Mouse (Mus musculus) liver, embryonic 14.5 days (tissue): ENCODE measurements at regions not wholly inside any gene's neighbourhood (a gene's known extent, or its start where the extent isn't known, plus 50 kb on each side); places are given as distances from the start of the nearest gene placed in this dataset.

Experiments
- ATAC-seq: fragments of 200-750 bp; cut with Nextera tagmentation; 2 replicates; pipeline ENCODE4 v1.8.0; 2017; ENCODE audit warnings: moderate number of reproducible peaks, mild to moderate bottlenecking, moderate library complexity; ENCODE audit not compliant: insufficient read depth
- DNase-seq, 3 experiments: peaks; one replicate each; pipeline ENCODE4 v3.0.0-alpha.2; 2012 to 2013; ENCODE audit warnings: low read depth in 3 of 3, low spot score in 3 of 3
- H3K27ac ChIP-seq: fragments of 300-500 bp; sonication (generic); 2 replicates; pipeline ENCODE4 v1.5.1; 2014; ENCODE audit warnings: moderate library complexity, mild to moderate bottlenecking, control low read depth, inconsistent platforms
- H3K27me3 ChIP-seq: fragments of 300-500 bp; sonication (generic); 2 replicates; pipeline ENCODE4 v1.6.1; 2014; ENCODE audit warnings: mild to moderate bottlenecking, low read length, moderate library complexity; ENCODE audit not compliant: control insufficient read depth, insufficient read depth
- H3K36me3 ChIP-seq: fragments of 300-500 bp; sonication (generic); replicated peaks from 2 replicates; pipeline ENCODE4 v1.6.1; 2014; ENCODE audit warnings: low read depth; ENCODE audit not compliant: control insufficient read depth, insufficient read depth
- H3K4me1 ChIP-seq, 2 experiments: fragments of 200-500 bp in 1 of 2; fragments of 300-500 bp in 1 of 2; sonication (generic) in 1 of 2; replicated peaks; 2 replicates each; pipeline ENCODE4 v1.6.1; 2012 to 2014; ENCODE audit warnings: antibody characterized with exemption in 1 of 2, inconsistent platforms in 1 of 2, low read length in 1 of 2; ENCODE audit not compliant: control insufficient read depth in 2 of 2, insufficient read depth in 2 of 2
- H3K4me2 ChIP-seq: fragments of 300-500 bp; sonication (generic); 2 replicates; pipeline ENCODE4 v1.6.1; 2014; ENCODE audit warnings: low read depth, mild to moderate bottlenecking, control low read depth, moderate library complexity
- H3K4me3 ChIP-seq, 2 experiments: fragments of 200-500 bp in 1 of 2; fragments of 300-500 bp in 1 of 2; sonication (generic) in 1 of 2; 2 replicates each; pipeline ENCODE4 v1.5.1; 2012 to 2014; ENCODE audit warnings: low read depth in 2 of 2, low read length in 2 of 2, mild to moderate bottlenecking in 2 of 2, control low read depth in 1 of 2, inconsistent platforms in 1 of 2, moderate library complexity in 1 of 2; ENCODE audit not compliant: insufficient read depth in 1 of 2
- H3K9ac ChIP-seq: fragments of 300-500 bp; sonication (generic); replicated peaks from 2 replicates; pipeline ENCODE4 v1.6.1; 2014; ENCODE audit warnings: mild to moderate bottlenecking, control low read depth, moderate library complexity
- H3K9me3 ChIP-seq: fragments of 300-500 bp; sonication (generic); 2 replicates; pipeline ENCODE4 v1.6.1; 2016; ENCODE audit warnings: low read length, mixed read lengths; ENCODE audit not compliant: control insufficient read depth
- CTCF ChIP-seq: IDR thresholded peaks from 2 replicates; pipeline ENCODE4 v1.5.1; 2016; ENCODE audit warnings: antibody characterized with exemption, low read depth, control low read depth
- EP300 ChIP-seq: IDR thresholded peaks from 2 replicates; pipeline ENCODE4 v1.6.1; 2016; ENCODE audit warnings: antibody characterized with exemption, low read depth
- WGBS: fragments of 180-500 bp; shearing (Covaris S2); extraction: QIAGEN DNeasy Blood & Tissue Kit; methylation state at CpG from one replicate; pipeline ENCODE4 v1.1.7; 2014; ENCODE audit not compliant: insufficient replicate concordance; 5-methylcytosine and 5-hydroxymethylcytosine counted together

DNA sequence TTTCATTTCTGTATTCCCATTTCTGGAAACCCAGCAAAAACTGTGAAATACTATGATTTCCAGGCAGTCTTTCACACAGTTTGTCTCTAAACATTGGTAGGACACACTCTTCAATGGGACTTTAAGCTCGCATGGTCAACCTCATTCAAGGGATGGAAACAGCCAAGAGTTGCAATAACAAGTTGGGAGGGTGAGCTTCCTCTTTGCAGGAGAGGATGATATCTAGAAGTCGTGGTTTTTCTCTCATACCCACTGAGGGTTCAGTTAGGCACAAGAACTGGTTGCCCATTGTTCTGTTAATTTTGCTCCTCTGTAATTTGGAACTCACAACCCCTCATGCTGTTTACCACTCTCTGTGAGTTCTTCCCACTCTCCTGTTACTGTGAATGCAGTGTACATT lies 290.5 kb downstream of the Satb1 start:
- H3K4me3 ChIP-seq: no peak overlapping the region
- H3K36me3 ChIP-seq: no peaks in the 10 kb centered on the region
- TF ChIP-seq CTCF (no peak), EP300 (no peak)
- 25% methylated on average over 2 of the region's 2 CpGs for WGBS
- no peaks in the 10 kb centered on the region for H3K4me1 ChIP-seq
- no peaks in the 10 kb centered on the region for H3K27me3 ChIP-seq
- H3K9me3 ChIP-seq: no peaks in the 10 kb centered on the region
- no peak for ATAC-seq
- no peak overlapping the region for H3K27ac ChIP-seq
- no peak overlapping the region for H3K4me2 ChIP-seq
- H3K9ac ChIP-seq: no peak overlapping the region
- no peak for DNase-seq

DNA sequence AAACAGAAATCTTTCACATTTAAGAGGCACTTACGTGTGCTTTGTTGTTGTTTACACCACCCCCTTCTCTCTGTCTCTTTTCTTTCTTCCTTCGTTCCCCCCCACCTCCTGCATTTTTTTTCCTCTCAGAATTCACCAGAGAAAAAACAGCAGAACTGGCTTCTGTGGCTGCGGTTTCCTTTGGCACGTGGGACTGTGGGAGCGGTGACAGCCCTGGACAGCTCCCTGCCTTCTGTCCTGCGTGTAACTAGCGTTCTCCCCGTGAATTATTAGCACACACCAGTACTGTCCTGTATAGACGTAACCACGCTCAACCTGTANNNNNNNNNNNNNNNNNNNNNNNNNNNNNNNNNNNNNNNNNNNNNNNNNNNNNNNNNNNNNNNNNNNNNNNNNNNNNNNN lies 298.4 kb downstream of the Satb1 start:
- DNase-seq: no peak
- WGBS: 32% methylated on average over 10 of the region's 10 CpGs
- no peak for TF ChIP-seq CTCF
- no peak for TF ChIP-seq EP300
- no peaks in the 10 kb centered on the region for H3K36me3 ChIP-seq
- no peak overlapping the region for H3K27ac ChIP-seq
- H3K4me3 ChIP-seq: no peak overlapping the region
- H3K4me2 ChIP-seq: no peak overlapping the region
- H3K9me3 ChIP-seq: no peaks in the 10 kb centered on the region
- no peak overlapping the region for H3K9ac ChIP-seq
- H3K4me1 ChIP-seq: no peaks in the 10 kb centered on the region
- ATAC-seq: no peak
- H3K27me3 ChIP-seq: no peaks in the 10 kb centered on the region

DNA sequence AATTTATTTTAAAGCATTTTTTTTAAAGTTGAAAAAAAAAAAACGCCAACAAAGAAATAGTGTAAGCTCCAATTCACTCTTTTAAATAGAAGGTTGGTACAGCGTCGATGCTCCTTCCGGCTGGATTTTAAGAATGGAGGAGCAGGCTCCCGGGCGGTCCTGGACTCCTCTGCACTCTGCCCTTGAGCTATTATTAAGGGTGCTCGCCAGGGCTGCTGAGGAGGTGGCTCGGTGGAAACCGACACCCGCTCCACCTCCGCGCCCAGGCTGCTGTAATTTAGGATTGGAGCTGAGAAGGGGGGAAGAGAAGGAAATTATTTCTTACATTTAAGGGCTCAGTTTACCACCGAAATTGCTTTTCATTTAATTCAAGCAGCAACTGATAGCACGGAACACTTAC lies 298.8 kb downstream of the Satb1 start:
- no peak overlapping the region for H3K4me3 ChIP-seq
- WGBS: 44% methylated on average over 14 of the region's 14 CpGs
- no peaks in the 10 kb centered on the region for H3K36me3 ChIP-seq
- no peaks in the 10 kb centered on the region for H3K4me1 ChIP-seq
- no peaks in the 10 kb centered on the region for H3K9me3 ChIP-seq
- H3K9ac ChIP-seq: no peak overlapping the region
- H3K27ac ChIP-seq: no peak overlapping the region
- H3K27me3 ChIP-seq: no peaks in the 10 kb centered on the region
- no peak for ATAC-seq
- no peak overlapping the region for H3K4me2 ChIP-seq
- DNase-seq: no peak
- TF ChIP-seq CTCF (no peak), EP300 (no peak)

DNA sequence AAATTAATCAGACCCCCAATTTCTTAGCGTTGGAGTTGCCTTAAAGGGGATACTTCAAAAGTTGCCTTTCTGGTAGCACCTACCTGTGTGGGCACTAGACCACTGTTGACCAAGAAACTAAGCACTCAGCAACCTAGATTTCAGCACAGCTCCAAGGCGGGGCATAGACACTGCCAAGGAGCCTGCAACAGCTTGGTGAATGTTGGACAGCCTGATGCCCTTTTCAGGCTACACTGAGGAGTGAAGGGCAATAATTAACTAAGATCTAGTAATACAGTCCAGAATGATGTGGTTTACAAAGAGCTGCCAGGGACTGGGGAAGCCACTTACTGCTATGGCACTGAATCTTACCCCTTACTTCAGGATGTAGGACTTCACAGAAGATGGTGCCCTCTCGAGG lies 304.9 kb downstream of the Satb1 start:
- ATAC-seq (no peak), DNase-seq (no peak)
- TF ChIP-seq CTCF (no peak), EP300 (no peak)
- H3K4me1 ChIP-seq: no peaks in the 10 kb centered on the region
- H3K36me3 ChIP-seq: no peaks in the 10 kb centered on the region
- H3K9ac ChIP-seq: no peak overlapping the region
- no peak overlapping the region for H3K27ac ChIP-seq
- no peaks in the 10 kb centered on the region for H3K9me3 ChIP-seq
- H3K27me3 ChIP-seq: no peaks in the 10 kb centered on the region
- WGBS: 62% methylated on average over 3 of the region's 3 CpGs
- H3K4me3 ChIP-seq: no peak overlapping the region
- H3K4me2 ChIP-seq: no peak overlapping the region

DNA sequence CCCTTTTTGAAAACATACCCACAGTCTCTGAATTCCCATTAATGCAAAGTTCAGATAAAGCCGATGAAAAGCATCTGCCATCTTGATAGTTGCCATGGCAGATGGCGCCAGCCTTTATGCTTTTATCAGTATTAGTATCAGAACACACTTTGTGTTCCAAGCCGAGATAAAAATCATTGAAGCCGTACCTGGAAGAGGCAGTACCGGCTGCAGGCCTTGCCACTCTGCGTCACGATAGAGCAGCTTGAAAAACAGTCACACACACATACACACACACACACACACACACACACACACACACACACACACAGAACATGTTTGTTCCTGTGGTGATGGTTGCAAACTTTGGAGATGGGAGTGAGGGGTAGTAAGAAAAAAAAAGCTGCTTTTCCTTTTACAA lies 306.2 kb downstream of the Satb1 start:
- 58% methylated on average over 7 of the region's 7 CpGs for WGBS
- H3K4me1 ChIP-seq: no peaks in the 10 kb centered on the region
- DNase-seq: no peak
- H3K27ac ChIP-seq: no peak overlapping the region
- H3K27me3 ChIP-seq: no peaks in the 10 kb centered on the region
- no peak overlapping the region for H3K4me2 ChIP-seq
- no peak overlapping the region for H3K4me3 ChIP-seq
- TF ChIP-seq CTCF (no peak), EP300 (no peak)
- no peak for ATAC-seq
- no peaks in the 10 kb centered on the region for H3K36me3 ChIP-seq
- no peak overlapping the region for H3K9ac ChIP-seq
- no peaks in the 10 kb centered on the region for H3K9me3 ChIP-seq
